Mouse (Mus musculus) right cerebral cortex, postnatal 10 days (tissue): ENCODE results near the gene Traf4.
"Not testable (repeated sequence)": the region's sequence is repeated elsewhere in the genome, so short reads cannot be mapped to it uniquely, and the experiment has no call there.

Source experiments
- DNase-seq, 2 experiments: peaks; one replicate each; pipeline ENCODE4 v3.0.0; 2021; ENCODE audit warnings: low spot score in 2 of 2

Traf4 gene

DNA sequence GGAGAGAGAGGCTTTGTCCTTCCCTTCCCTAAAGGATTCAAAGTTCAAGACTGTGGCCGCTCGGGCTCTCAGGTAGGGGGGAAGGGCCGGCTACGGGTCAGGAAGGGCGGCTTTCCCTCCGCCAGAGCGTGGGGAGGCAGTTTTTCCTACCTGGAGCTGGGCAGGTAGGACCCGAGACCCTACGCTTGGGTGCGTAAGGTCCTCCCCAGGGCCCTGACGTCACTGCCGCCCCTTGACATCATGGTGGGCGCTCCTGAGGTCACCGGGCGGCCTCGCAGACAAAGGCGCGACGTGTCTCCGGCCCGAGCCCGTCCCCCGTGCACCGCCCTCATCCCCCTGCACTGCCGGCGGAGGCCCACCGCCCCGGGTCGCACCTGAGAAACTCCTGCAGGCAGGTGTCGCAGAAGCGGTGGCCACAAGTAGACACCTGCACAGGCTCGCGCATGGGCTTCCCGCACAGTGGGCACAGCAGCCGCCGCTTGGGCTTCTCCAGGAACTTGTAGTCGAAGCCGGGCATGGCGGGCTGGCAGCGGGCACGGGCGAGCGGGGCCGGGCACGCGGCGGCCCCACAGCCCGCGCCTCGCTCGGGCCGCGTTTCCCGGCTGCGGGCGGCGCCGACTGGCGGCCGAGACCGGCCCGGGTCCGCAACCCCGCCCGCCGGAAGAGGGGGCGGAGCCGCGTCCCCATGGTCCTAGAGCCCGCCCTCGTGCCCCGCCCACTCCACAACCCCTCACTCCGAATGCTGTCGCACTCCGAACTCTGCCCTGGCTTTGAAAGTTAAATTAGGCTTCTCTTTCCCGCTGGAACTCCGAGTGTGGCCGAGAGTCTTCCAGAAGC, at the start of gene Traf4:
Traf4 (minus strand) TSS at position 666 of the 837 bp plus-strand sequence.
- DNase-seq: peak; percentile 86 to 88

DNA sequence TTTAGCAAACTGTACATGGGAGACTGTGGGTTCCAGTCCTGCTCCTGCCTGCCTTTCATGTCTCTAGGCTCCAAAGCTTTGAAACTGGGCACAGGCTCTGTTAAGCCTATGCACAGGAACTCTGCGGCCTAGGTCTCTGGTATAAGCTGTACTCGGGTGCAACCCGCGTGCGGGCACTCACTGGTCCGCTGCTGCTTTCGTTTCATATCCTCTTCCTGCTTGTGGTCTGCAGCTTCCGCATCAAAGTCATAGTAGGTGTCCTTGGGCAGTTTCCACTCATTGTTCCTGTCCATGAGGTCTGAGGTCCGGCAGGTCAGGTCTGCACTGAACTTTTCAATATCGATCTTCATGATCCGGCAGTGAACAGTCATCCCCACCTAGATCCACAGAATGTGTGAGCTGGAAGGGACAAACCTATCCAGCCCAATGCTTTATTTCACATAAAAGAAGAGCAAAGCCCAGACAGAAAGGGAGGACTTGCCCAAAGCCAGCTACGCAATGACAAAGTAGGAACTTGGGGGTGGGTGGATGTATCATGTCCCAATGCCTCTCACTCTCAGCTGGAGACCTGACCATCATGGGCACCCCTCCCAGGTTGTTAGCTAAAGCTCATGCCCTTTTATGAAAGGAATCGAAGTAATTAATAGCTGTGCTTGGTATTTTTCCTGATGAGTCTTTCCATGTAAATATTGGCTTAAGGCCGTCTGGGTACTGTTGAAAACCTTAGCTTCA, 47.9 kb upstream of the Traf4 start:
- DNase-seq: no peak

DNA sequence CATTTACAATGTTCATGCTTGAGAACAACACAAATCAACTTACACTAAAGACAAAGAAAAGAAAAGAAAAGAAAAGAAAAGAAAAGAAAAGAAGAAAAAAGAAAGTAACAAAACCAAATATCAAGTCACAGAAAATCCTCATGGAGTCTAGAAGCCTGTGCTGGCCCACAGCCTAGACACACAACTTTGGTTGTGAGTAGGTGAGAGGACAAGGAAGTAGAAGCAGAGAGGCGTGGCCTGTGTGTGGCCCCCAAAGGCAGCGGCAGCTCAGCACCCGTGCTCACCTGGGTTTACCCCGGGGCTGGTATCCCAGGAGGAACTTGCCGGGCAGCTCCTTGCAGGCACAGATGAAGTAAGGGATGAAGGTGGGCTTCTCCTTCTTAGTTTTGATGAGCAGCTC, 46.1 kb upstream of the Traf4 start:
- DNase-seq: no peak

DNA sequence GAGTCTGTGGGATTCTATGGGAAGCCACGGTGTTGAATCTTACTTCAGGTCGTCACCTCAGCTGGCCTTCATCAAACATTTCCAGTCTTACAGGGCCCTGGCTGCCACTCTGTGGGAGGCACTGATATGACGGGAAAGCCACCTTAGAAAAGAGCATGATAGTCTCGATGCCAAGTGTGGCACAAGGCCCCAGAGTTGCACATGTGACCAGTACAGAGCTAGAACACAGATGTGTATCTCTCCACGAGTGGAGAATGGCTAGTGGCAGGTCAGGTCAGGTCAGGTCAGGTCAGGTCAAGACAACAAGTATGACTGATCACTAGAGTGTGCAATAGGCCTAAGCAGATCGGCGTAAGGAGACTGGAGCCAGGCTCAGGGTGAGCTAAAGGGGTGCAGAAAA, 45.2 kb upstream of the Traf4 start:
- no peak for DNase-seq

DNA sequence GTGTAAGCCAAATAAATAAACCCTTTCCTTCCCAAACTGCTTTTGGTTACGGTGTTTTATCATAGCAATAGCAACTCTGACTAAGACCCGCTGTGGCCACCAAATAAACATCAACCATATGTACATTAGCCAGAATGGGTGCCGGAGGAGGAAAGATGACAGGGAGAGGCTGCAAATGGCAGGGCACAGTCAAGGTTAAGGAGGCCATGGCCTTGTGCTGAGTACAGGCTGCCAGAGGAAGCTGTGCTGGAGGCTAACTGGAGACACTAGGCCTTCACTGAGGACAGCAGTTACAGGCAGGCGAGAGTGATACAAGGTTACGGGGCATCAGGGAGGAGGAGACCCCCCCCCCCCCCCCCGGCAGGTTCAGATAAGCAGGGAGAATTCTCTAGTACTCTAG, 44.5 kb upstream of the Traf4 start:
- DNase-seq: no peak

DNA sequence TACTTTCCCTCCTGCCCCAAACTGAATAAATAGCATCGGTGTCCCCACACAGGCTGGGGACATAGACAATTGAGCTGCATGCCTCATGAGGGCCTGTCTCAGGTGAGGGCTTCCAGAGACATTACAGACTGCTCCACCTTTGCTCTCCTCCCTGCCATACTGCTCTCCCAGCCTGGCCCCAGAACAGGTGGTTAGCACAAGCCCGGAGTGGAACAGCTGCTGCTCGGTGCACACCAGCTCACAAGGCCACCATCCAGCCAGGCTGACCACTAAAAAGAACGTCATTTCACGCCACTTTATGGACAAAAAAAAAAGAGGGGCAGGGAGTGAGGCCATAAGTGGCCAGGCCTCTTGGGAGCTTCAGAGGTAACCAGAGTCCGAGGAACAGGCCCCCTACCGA, 41.8 kb upstream of the Traf4 start:
- DNase-seq: no peak

DNA sequence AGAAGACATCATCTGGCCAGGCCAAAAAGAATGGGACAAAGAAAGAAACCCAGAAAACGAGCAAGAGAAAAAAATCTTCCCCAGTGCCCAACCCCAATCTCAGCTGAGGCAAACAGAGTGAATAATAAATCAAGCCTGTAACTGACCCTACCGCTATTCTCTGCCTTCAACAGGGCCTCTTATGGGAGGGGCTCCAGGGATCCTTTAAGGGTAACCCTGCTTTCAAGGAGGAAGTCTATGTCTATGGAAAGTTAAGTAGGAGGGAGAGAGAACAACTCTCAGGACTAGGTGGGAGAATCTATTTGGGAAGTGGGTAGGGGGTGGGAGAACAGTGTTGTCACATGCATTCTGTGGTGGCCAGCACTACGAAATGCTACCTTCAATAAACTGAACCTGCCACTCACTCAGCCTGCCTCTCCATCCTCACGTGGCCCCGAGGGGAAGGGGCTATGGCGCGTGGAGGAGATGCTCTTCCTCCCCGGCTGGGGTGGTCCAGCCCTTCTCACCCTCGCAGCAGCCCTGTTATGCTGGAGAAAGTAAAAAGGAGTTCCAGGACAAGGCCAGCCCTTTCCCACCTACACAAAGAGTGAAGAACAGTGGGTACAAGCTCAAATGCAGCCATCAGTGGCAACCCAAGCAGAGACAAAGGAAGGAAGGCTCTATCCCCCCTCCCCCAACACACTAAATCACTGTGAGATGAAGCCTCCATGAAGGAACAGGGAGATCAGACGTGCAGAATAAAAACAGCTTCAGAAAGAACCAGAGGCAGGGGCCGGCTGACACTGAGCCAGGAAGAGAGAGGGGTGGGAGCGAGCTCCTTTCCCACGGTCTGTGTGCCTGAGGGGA, 40.2 kb upstream of the Traf4 start:
- DNase-seq: no peak

DNA sequence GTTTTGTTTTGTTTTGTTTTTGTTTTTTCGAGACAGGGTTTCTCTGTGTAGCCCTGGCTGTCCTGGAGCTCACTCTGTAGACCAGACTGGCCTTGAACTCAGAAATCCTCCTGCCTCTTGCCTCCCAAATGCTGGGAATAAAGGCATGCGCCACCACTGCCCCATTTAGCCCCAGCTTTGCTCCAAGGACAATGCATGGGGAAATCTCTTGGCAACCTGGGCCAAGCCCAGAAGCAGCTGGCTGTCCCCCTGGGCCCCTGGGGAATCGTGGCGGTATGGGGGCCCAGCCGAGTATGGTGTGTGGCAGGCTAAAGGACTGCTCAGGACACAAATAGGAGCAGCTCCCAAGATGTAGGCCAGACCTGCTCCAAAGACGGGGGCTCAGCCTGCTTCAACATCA, 38.9 kb upstream of the Traf4 start:
- DNase-seq: no peak

DNA sequence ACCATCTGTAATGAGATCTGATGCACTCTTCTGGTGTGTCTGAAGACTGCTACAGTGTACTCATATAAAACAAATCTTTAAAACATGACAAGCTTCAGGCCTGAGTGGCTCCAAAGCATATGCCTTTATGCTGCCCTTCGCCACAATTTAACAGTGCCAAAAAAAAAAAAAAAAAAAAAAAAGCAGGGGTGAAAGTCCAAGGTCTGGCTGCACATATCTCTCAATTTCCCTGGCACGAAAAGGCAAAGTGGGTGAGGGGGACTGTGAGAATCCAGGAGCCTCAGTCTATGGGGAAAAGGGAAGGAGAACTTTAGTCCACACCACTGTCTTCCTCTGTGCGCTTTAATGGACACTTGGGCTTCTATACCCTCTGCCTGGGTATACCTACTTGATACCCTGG, 37.0 kb upstream of the Traf4 start:
- DNase-seq: no peak

DNA sequence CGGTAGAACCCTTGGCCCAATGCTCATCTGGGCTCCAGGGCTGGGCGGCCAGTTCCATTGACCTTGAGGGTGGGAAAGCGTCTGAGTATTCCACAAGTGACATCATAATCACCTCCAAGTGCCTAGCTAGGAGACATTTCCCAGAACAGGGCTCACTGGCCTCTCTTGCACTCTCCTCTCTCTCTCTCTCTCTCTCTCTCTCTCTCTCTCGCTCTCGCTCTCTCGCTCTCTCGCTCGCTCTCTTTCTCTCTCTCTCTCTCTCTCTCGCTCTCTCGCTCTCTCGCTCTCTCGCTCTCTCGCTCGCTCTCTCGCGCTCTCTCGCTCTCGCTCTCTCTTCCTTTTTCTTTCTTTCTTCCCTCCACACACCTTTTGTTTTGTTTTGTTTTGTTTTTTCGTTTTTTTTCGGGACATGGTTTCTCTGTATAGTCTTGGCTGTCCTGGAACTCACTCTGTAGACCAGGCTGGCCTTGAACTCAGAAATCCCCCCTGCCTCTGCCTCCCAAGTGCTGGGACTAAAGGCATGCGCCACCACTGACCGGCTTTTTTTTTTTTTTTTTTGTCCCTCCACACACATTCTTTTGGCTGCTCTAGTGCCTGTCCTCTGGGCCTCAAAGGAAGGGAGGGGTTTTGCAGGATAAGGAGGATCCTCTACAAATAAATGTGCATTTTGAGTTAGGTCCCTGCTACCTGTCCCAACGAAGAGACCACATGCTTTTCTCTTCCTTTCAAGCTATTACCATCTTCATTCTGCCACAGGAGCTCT, 29.9 kb upstream of the Traf4 start:
- DNase-seq: no peak

DNA sequence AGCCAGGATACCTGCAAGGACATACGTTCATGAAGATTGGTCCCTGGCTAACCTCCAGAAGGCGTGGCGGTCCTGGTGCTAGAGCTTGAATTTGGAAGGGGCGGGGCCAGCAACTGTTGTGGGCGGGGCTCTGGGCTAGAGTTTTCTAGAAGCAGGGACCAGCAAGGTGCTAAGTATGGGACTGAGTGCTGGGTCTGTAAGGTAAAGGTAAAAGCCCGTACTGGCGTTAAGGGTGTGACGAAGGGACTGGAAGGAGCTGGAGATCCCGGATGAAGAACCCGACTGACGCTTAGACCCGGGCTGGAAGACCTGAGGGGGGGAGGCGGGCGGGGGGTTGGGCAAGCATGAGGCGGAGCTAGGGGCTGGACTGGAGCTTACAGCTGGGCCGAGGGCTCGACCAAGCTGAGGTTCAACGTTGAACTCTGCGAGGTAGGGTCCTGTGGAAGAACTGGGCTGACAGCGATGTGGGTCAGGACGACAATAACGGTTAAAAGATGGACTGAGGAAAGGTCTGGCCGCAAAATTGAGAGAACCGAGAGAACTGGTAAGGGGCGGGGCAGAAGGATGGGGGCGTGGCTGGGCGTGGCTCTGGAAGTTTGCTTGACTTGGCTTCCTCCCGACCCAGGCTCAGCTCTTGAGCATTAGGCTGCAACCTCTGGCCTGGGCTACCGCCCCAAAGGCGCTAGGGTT, 29.2 kb upstream of the Traf4 start:
- DNase-seq: peak in 1 of 2 experiments; percentile 61

DNA sequence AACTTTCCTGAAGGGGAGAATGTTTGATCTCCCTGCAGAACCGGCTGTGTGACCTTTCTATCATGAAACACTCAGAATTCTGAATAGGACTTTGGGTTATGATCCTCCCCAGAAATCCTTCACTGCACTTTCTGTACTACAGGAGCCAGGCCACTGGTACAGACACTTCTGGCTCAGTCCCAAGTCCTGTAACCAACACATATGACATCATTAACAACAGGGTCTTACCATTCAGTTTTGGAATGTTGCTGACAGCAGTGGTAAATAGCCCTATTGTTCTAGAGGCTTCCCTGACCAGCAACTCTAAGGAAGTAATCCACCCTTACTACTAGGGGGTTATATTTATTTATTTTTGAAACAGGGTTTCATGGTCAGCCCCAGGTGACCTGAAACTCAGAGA, 27.7 kb upstream of the Traf4 start, which contains the start of gene Proca1:
Proca1 (plus strand) TSS at position 280 of the 400 bp plus-strand sequence.
- no peak for DNase-seq

DNA sequence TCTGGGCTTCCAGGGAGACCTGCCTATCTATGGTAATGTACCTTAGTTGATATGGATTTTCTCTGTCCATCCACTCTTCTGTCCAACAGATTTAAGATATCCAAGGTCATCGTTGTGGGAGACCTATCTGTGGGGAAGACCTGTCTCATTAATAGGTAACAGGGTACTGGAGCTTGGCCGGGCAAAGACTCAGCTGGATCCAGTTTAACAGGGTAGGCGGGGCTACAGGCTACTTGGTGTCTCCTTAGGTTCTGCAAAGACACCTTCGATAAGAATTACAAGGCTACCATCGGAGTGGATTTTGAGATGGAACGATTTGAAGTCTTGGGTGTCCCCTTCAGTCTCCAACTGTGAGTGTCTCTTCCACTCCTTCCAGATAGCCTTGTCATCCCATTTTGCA, 24.7 kb upstream of the Traf4 start:
- no peak for DNase-seq

DNA sequence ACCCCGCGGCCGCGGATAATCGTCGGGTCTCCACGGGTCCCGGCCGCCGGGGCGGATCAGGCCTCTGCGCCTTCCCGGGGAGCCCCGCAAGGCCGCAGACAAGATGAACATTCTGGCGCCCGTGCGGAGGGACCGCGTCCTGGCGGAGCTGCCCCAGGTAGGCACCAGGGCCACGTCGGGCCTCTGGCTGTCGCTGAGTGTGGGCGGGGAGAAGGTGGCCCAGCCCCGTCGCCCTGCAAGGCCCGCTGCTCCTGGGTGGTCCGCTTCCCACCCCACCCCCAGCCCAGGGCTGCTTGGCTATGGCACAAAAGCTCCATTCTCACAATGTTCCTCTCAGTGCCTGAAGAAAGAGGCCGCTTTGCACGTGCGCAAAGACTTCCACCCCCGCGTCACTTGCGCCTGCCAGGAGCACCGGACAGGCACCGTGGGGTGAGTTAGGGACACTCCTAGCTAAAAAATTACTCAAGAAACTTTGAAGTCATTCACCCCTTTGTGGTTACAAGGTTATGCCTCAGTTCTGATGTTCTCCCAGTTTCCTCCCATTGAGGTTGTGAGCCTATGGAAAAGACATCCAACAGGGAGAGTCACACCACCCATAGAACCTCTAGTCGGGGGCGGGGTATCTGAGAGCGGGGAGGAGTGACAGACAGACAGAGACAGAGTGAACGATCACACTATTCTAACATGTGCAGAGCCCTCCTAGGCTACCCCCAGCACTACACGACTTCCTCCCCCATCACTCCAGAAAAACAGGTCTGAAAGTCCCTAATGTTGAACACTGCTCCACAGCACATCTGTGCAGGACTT, 24.0 kb upstream of the Traf4 start:
- peak; percentile 89 to 93 for DNase-seq

DNA sequence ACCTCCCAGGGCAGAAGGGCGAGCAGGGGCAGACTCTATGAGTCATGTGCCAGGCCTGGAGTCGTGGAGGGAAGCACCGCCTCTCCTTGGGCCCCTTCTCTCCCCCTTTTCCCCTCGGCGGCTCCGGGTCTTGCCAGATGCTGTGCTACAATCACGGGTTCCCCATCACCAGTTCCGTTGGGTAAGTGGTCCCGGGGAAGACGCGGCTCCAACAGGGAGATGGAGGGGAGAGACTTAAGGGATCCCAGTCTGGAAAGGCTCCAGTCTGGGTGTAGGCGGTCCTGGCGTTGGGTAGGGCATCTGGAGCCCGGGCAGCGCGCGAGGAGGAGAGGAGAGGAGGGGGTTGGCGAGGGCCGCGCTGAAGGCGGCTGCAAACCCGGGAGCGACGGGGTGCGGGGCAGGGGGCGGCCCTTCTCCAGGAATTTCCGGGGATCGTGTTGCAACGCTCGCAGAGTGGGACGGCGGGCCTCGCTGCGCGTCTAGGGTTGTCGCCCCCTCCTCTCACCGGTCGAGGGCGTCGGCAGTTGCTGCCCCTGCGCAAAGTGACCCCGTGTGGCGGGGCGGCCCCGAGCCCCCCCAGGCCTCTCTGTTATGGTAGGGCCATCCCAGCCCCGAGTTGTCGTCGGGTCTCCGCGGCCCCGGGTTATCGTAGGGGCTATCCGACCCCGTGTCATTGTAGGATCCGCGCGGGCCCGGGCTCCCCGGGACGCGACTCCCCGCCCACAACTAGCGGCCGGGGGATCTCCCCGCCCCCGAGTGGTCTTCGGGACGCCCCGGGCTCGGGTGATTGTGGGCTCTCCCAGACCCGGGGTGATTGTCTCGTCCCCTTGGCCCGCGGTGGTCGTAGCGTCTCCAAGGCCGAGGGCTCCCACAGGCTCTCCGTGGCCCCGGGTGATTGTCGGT, 23.2 kb upstream of the Traf4 start, which contains the start of gene Rab34:
Rab34 (plus strand) TSS at position 100 of the 903 bp plus-strand sequence.
- DNase-seq: peak; percentile 90 to 92

DNA sequence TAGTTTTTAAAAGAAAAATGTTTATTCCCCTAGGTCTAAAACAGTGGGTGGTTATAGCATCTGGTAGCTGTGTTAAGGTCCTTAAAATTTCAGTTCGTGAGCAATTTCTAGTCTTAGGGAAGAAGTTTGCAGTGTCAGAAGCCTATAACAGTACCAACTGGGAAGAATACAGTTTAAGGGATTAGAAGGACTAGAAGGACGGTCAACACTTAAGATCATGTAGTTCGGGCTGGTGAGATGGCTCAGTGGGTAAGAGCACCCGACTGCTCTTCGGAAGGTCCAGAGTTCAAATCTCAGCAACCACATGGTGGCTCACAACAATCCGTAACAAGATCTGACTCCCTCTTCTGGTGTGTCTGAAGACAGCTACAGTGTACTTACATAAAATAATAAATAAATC, 19.3 kb upstream of the Traf4 start:
- DNase-seq: not testable (repeated sequence)

DNA sequence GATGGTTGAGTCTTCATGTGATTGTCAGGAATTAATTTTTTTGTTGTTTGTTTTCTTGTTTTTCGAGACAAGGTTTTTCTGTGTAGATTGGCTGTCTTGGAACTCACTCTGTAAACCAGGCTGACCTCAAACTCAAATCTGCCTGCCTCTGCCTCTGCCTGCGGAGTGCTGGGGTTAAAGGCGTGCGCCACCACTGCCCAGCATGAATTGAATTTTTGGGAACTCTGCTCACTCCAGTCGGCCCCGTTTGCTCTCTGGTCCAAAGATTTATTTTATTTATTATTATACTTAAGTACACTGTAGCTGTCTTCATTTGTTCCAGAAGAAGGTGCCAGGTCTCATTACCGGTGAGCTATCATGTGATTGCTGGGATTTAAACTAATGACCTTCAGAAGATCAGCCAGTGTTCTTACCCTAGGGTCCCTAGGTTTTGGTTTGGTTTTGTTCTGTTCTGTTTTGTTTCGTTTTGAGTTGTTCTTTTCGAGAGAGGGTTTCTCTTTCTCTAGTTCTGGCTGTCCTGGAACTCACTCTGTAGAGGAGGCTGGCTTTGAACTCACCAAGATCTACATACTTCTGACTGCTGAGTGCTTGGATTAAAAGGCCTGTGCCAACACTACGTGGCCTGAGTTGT, 18.6 kb upstream of the Traf4 start:
- no peak for DNase-seq
